Mouse (Mus musculus): ENCODE measurements around the gene Nox1. TPM values are rescaled to one million over a fixed set of nuclear protein-coding genes. Genes with fewer than 3 reads are reported as not detected.

Gene Nox1
- total RNA-seq, 1 experiment from 2014 or later, result 0.67 TPM

DNA sequence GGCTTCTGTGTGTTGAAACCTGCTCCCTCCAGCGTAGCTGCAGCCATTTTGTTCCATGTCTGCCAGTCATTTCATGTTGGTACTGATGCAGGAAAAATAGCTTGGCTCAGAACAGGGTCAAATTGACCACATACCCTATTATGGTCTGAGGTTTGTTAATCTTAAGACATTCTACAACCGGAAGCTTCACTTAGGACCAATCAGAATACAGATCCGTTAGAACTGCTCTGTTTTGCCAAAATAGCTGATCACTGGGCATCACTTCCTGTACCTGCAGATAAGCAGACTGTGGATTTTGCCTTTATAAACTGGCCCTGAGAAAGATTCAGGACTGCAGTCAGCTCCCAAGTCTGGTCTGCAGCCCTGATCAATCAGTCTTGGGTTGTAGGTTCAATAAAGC is 93.2 kb downstream of the Nox1 start:
- DNase-seq, result no peak

DNA sequence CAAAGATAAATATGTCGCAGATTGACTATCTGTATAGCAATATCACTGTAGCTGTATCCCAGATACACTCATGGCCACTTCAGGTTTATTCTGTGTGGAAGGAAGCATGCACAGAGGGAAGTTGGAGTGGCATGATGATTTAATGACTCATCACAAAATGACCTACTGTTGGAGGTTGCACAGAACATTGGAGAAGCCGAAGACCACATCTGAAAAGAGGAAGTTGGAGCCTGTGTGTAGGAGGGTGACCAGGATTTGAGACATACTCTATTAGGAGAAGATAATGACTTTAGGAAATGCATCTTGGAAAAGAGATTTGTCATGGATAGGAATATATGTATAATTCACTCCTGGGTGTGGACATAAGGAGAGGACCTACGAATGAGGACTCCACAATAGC is 105.3 kb downstream of the Nox1 start:
- no peak for DNase-seq

- no peak for DNase-seq
Observed at GRCm38 (mm10) chrX:134111767-134112166, 110.0 kb downstream of the Nox1 start.

- DNase-seq, result no peak
Observed at GRCm38 (mm10) chrX:134102641-134103040, 119.1 kb downstream of the Nox1 start.

DNA sequence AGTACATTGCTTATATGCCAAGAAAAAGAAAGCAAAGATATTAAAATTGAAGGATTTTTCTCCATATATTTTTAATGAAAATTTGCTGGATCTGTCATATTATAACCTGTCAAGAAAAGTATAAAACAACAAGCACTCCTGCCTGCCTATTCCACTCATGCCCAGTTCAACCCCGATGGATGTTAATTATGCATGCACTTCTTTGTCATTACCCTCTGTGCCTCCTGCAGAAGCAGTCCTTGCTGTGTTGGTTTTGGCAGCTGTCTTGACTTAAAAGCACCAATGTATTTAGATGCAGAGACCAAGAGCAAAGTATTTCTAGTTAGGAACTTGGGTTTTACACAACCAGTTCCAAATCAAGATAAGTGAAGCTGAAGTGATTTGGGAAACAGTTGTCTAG is 136.3 kb downstream of the Nox1 start:
- DNase-seq, result no peak

DNA sequence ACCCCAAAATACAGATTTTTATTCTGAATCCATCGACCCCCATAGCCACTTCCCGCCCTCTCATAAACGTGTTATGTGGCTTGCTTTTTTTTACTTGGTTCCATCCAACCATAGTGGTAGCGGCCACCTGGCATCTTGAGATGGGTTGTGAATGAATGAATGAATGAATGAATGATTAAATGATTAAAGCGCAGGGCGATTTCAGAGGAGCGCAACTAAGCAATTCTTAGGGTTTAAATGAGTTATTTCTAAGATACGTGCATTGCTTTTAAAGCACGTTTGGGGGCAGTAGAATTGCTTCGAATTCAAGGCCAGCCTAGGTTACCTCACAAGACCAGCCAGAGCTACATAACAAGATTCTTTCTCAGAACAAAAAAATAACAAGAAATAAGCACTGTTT is 162.0 kb downstream of the Nox1 start:
- DNase-seq, result no peak

DNA sequence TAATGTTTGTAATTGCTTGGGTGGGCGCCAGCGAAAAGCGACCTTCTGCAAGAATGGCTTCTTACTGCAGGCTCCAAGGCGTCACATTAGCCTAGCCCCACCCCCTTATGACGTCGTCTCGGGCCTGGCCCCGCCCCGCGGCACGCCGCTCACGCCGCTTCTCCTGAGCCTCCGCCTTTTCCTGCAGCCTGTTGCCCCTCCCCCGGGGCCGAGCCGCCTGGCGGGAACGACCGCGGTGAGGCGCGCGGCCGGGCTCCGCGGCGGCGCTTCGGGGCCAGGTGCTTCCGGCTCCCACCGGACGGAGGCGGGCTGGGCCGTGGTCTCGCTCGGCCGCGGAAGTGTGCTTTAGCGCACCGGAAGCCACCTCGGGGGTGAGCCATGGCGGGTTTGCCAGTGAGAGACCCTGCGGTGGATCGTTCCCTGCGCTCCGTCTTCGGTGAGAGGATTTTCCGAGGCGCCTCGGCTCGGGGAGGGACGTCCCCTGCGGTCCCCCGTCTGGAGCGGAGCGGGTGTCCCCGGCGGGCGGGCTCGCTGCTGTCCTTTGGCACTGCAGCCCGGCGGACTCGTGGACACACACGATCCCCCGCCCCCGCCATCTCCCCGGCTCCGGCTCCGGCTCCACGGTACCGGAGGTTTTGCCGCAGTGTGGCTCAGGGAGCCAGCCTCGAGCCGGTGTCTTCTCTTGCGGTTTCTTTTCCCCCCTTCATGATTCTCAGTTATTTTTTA is 162.6 kb downstream of the Nox1 start, which contains the start of gene Cstf2:
Cstf2 (plus strand) TSS at position 201 of the 726 bp plus-strand sequence.
- DNase-seq, result peak; percentile 96

GRCm38 (mm10) chrX:134058040-134058875 is 163.5 kb downstream of the Nox1 start:
- DNase-seq, result no peak

DNA sequence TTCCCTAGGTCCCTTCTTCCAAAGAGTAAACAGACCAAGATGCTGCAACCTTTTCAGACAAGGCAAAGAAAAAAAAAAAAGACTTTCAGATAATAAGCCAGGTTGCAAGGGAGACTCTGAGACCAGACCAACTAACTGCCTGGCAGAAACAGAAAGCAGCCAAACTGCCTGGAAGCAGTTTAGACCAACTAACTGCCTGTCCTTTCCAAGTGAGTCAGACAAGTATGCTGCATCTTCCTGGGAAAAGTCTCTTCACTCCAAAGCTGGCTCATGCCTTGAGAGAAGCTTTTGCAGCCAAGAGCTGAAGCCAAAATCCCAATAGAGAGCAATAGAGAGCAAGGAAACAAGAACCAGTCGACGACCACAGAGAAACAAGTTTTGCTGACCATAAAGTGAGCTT is 164.9 kb downstream of the Nox1 start:
- no peak for DNase-seq

GRCm38 (mm10) chrX:134048994-134049393 is 172.8 kb downstream of the Nox1 start:
- no peak for DNase-seq

Small RNA genes lying within 50 kb of the gene (microRNA-seq; reads per million reads assigned to microRNA genes)
- 0 reads per million in 2 experiments for gene Mir3112

Other genes with a start within 250 kb of the Nox1 start
- 9.0 and 11.0 TPM in 2 replicates for gene Sytl4, start 240.1 kb downstream of the Nox1 start, total RNA-seq (2021)
- 49.1 and 50.2 TPM in 2 replicates for gene Cstf2, start 162.8 kb downstream of the Nox1 start, total RNA-seq (2021)
- 1.2 and 2.3 TPM in 2 replicates for gene Xkrx, start 59.9 kb downstream of the Nox1 start, total RNA-seq (2021)
- not detected in 2 replicates for gene Arl13a, start 34.5 kb downstream of the Nox1 start, total RNA-seq (2021)
- gene Trmt2b, start 55.0 kb upstream of the Nox1 start, total RNA-seq (2021), result 41.4 and 43.2 TPM in 2 replicates
- 170 and 191 TPM in 2 replicates for gene Tmem35a, start 73.3 kb upstream of the Nox1 start, total RNA-seq (2021)
- gene Cenpi, start 86.1 kb upstream of the Nox1 start, total RNA-seq (2021), result 7.6 TPM in 2 replicates
- 0.41 and 0.53 TPM in 2 replicates for gene Drp2, start 182.6 kb upstream of the Nox1 start, total RNA-seq (2021)